Mouse (Mus musculus) heart, postnatal 10 days (tissue): Measurements from ENCODE around the gene Mark2. TPM values are rescaled to one million over a fixed set of nuclear protein-coding genes. Genes with fewer than 3 reads are reported as not detected.

Experiments used
- DNase-seq, 2 experiments: peaks; one replicate each; pipeline ENCODE4 v3.0.0; 2021
- intact Hi-C: fragments of 180-260 bp; cut with DNase I; formaldehyde crosslinking; loops from one replicate; pipeline ENCODE4 v1.15.1; 2025
- total RNA-seq, 2 experiments: library from RNA; stranded (reverse); gene quantifications; 2 replicates each; pipeline ENCODE4 v1.2.3; 2021

Gene Mark2
- total RNA-seq, 2 experiments from 2014 or later = 51.7 to 54.3 TPM

DNA sequence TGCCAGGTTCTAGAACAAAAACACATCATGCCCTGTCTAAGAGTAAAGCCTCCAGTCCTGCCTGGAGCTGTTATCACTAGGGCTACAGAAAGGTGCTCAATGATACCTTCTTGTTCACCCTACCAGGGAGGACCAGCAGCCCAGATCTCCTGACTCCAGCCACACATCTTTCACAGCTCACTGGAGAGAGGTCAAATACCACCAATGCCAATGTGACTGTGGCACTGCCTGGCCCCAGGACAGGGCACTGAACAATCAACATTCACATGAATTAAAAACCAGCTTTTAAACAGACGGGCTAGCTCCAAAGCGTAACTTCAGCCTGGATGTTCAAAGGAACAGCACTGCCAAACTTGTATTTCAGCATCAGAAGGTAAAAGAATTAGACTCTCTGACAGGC, 105.6 kb downstream of the Mark2 start:
- DNase-seq = no peak
- intact Hi-C loops = no loop called here

- DNase-seq = no peak
- intact Hi-C loops = loop anchor here (2.0 kb wide), 2 partner anchors 109 to 187 kb away; no protein-coding TSS in a partner anchor
Observed at GRCm38 (mm10) chr19:7235461-7235860, 106.2 kb downstream of the Mark2 start.

DNA sequence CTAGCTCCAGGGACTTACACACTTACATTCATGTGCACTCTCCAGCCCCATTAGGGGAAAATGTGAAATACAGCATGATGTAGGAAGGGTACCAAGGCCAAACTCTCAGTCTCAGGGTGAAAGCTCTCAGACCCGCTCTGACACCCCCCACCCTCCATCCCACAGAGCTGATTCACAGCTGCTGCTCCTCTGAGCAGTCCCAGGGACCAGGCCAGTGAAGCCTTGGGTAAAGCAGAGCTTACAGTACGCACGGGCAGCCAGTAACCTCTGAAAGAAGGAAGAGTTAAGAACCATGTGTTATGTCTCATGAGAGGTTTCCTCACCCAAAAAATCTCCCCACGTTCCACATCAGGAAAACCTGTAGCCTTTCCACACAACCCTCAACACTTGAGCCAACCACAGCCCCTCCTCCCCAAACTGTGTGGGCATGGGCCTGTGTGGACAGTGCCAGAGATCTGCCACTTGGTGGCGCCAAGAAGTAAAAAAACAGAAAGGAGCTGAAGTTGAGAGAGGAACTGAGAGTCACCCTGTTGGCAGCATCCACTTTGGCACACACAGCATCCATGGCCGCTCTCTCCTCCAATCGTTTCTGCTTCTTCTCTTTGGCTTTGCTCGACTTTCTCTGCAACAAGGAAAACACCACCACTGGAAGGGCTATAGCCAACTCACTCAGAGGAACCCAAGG, 107.0 kb downstream of the Mark2 start:
- DNase-seq = peak; percentile 87 to 91
- intact Hi-C loops = loop anchor here (1.0 to 2.0 kb wide), 3 partner anchors 110 to 202 kb away; no protein-coding TSS in a partner anchor

- intact Hi-C loops = no loop called here
- no peak for DNase-seq
Observed at GRCm38 (mm10) chr19:7226511-7226914, 115.1 kb downstream of the Mark2 start.

Other genes starting within 250 kb of the Mark2 start
- gene Flrt1, start 236.1 kb downstream of the Mark2 start, total RNA-seq = 1 to 10 TPM; 1.2 to 1.3 TPM
- gene Otub1, start 135.5 kb downstream of the Mark2 start, total RNA-seq = 100 to 1,000 TPM; 102 to 104 TPM
- 100 to 1,000 TPM; 661 to 717 TPM for gene Cox8a, start 124.2 kb downstream of the Mark2 start, total RNA-seq
- 10 to 100 TPM; 25.5 to 28.7 TPM for gene Naa40, start 100.7 kb downstream of the Mark2 start, total RNA-seq
- 10 to 100 TPM; 12.9 to 26.0 TPM for gene Rcor2, start 74.5 kb downstream of the Mark2 start, total RNA-seq
- 10 to 100 TPM; 27.2 to 28.5 TPM for gene Spindoc, start 41.1 kb upstream of the Mark2 start, total RNA-seq
- 10 to 100 TPM; 25.1 to 32.8 TPM for gene 2700081O15Rik, start 75.8 kb upstream of the Mark2 start, total RNA-seq
- gene Rtn3, start 141.4 kb upstream of the Mark2 start, total RNA-seq = 100 to 1,000 TPM in 1 of 2 experiments, 10 to 100 TPM in 1; 99.1 to 107 TPM
- gene Atl3, start 152.2 kb upstream of the Mark2 start, total RNA-seq = 10 to 100 TPM; 33.4 to 34.8 TPM
- gene Pla2g16, start 215.6 kb upstream of the Mark2 start, total RNA-seq = 10 to 100 TPM; 74.7 to 78.4 TPM